In the genomic region with DNA sequence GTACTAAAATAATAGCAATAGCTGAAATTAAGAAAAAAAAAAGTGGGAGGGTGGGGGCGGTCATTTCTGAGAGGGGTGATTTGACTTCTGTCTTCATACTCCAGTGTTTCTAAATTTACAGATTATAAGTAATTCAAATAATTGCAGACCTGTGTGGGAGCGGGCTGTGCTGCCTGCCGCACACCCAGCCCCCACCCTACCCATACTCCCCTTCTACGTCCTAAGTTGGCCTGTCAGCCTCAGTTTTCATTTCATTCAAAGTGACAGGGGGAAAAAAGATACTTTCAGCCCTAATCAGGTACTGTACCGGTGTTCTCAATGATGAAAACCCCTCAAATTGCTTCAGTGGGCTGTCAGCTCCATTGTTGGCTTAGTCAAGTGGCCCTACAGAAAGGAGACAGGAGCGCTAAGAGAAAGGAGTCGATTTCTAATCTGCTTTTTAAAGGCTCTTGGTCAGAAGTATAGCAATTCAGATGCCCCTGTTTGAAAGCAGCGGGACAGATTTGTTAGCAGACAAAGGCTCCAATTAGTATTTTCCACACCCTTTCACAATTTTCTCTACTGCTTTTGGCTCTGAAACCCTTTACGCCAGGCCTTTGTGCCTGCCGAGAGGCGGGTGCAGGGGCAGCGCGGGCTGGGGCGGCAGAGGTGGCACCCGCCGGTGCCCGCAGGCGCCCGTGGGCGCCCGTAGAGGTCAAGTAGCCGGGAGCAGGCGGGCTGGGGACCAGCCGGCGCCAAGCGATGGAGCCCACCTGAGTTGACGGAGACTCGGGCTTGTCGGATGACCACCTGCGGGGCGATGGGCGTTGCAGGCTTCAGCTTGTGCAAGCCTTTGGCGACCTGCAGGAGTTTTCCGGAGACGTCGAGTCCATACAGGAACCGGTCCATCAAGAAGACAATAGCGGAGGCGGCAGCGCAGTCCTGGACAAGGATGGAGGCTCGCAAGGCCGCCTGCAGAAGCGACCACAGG, we compare ENCODE assay signal across 8 mouse cellular contexts.
A peak's percentile ranks its signal among the peaks of the same experiment; 100 is the strongest.
DNase-seq lines count a peak whose midpoint lies in the region; ATAC-seq and TF ChIP-seq lines count a peak whose summit lies in the region.

No protein-coding gene starts in this region.

- no peak overlapping the region for H3K9ac ChIP-seq in intestine, embryonic 14.5 days (ENCODE audit: low read length)
- H3K9ac ChIP-seq in intestine, postnatal 0 days (ENCODE audit: low read depth, low read length) = no peak overlapping the region
- H3K9ac ChIP-seq in forebrain, embryonic 14.5 days (ENCODE audit: low read length) = peak overlapping the region; percentile 64
- peak overlapping the region; percentile 65 for H3K9ac ChIP-seq in midbrain, embryonic 13.5 days (replicated peaks)

- no peak for TF ChIP-seq POLR2A in thymus, adult 2 months (IDR thresholded peaks at IDR 0.05; ENCODE audit: control insufficient read depth, extremely low read depth, insufficient read depth, low read length, poor library complexity)

- no peak for TF ChIP-seq CTCF in intestine, postnatal 0 days (IDR thresholded peaks at IDR 0.05; ENCODE audit: low read depth)
- TF ChIP-seq CTCF in thymus, adult 2 months (IDR thresholded peaks at IDR 0.05; ENCODE audit: borderline replicate concordance, control insufficient read depth, extremely low read depth, insufficient read depth, low read length, poor library complexity) = no peak

- ATAC-seq in intestine, embryonic 14.5 days (replicated peaks; ENCODE audit: low FRiP score, low TSS enrichment, low read depth) = no peak
- no peak for ATAC-seq in intestine, postnatal 0 days
- ATAC-seq in forebrain, embryonic 14.5 days = peak; percentile 87
- ATAC-seq in midbrain, embryonic 13.5 days = peak; percentile 63

- H3K27me3 ChIP-seq in intestine, embryonic 14.5 days (replicated peaks; ENCODE audit: control insufficient read depth, insufficient read depth, low read length) = peaks cover 30% of the 10 kb centered on the region
- H3K27me3 ChIP-seq in intestine, postnatal 0 days (replicated peaks; ENCODE audit: control insufficient read depth, insufficient read depth, low read length) = no peaks in the 10 kb centered on the region; the same call in 1 of the 2 replicates
- H3K27me3 ChIP-seq in forebrain, embryonic 14.5 days (replicated peaks; ENCODE audit: control insufficient read depth, insufficient read depth, low read length) = peaks cover 11% of the 10 kb centered on the region; the same call in 1 of the 2 replicates
- peaks cover 76% of the 10 kb centered on the region for H3K27me3 ChIP-seq in midbrain, embryonic 13.5 days
- no peaks in the 10 kb centered on the region for H3K27me3 ChIP-seq in thymus, adult 2 months (ENCODE audit: control insufficient read depth, insufficient read depth, low read length)

- no peak overlapping the region for H3K4me3 ChIP-seq in intestine, embryonic 14.5 days (ENCODE audit: low read depth, low read length)
- H3K4me3 ChIP-seq in intestine, postnatal 0 days (ENCODE audit: low read depth, low read length) = no peak overlapping the region
- H3K4me3 ChIP-seq in forebrain, embryonic 14.5 days (ENCODE audit: low read depth, low read length) = peak overlapping the region; percentile 26
- H3K4me3 ChIP-seq in midbrain, embryonic 13.5 days (replicated peaks) = peak overlapping the region; percentile 39
- no peak overlapping the region for H3K4me3 ChIP-seq in thymus, adult 2 months (ENCODE audit: control insufficient read depth, insufficient read depth, low read length)

- H3K4me2 ChIP-seq in intestine, embryonic 14.5 days (ENCODE audit: low read length) = peak overlapping the region; percentile 28; the same call in 1 of the 2 replicates
- no peak overlapping the region for H3K4me2 ChIP-seq in intestine, postnatal 0 days (replicated peaks; ENCODE audit: low read depth)
- H3K4me2 ChIP-seq in forebrain, embryonic 14.5 days (ENCODE audit: low read length) = peak overlapping the region; percentile 62
- H3K4me2 ChIP-seq in midbrain, embryonic 13.5 days (replicated peaks) = peak overlapping the region; percentile 71

- H3K27ac ChIP-seq in intestine, embryonic 14.5 days (ENCODE audit: low read depth) = no peak overlapping the region
- H3K27ac ChIP-seq in intestine, postnatal 0 days (ENCODE audit: low read depth, low read length) = no peak overlapping the region
- H3K27ac ChIP-seq in forebrain, embryonic 14.5 days (ENCODE audit: low read depth, low read length) = peak overlapping the region; percentile 90
- H3K27ac ChIP-seq in midbrain, embryonic 13.5 days = peak overlapping the region; percentile 62
- no peak overlapping the region for H3K27ac ChIP-seq in thymus, adult 2 months (ENCODE audit: control insufficient read depth, insufficient read depth, low read length)

- WGBS in intestine, embryonic 14.5 days = 18% methylated on average over 43 of the region's 43 CpGs
- WGBS in intestine, postnatal 0 days = 36% methylated on average over 43 of the region's 43 CpGs
- under 1% methylated on average over 43 of the region's 43 CpGs for WGBS in forebrain, embryonic 14.5 days
- WGBS in midbrain, embryonic 13.5 days = 6% methylated on average over 43 of the region's 43 CpGs
- WGBS in thymus, adult 2 months = 74% methylated on average over 43 of the region's 43 CpGs

- no peaks in the 10 kb centered on the region for H3K36me3 ChIP-seq in intestine, embryonic 14.5 days (ENCODE audit: control insufficient read depth, insufficient read depth, low read length)
- no peaks in the 10 kb centered on the region for H3K36me3 ChIP-seq in intestine, postnatal 0 days (ENCODE audit: control insufficient read depth, insufficient read depth)
- no peaks in the 10 kb centered on the region for H3K36me3 ChIP-seq in forebrain, embryonic 14.5 days (ENCODE audit: control insufficient read depth, insufficient read depth, low read length)
- H3K36me3 ChIP-seq in midbrain, embryonic 13.5 days = no peaks in the 10 kb centered on the region
- H3K36me3 ChIP-seq in thymus, adult 2 months (ENCODE audit: control insufficient read depth, insufficient read depth, low read length) = no peaks in the 10 kb centered on the region

- no peaks in the 10 kb centered on the region for H3K4me1 ChIP-seq in intestine, embryonic 14.5 days (replicated peaks; ENCODE audit: control insufficient read depth, insufficient read depth, low read length)
- no peaks in the 10 kb centered on the region for H3K4me1 ChIP-seq in intestine, postnatal 0 days (replicated peaks; ENCODE audit: control insufficient read depth, insufficient read depth, low read length)
- peaks cover 18% of the 10 kb centered on the region for H3K4me1 ChIP-seq in forebrain, embryonic 14.5 days (ENCODE audit: control insufficient read depth, insufficient read depth, low read length)
- H3K4me1 ChIP-seq in midbrain, embryonic 13.5 days (replicated peaks) = peaks cover 19% of the 10 kb centered on the region
- no peaks in the 10 kb centered on the region for H3K4me1 ChIP-seq in thymus, adult 2 months (replicated peaks; ENCODE audit: control insufficient read depth, insufficient read depth, low read length)

- no peak for DNase-seq in intestine, embryonic 14.5 days (ENCODE audit: low spot score)
- DNase-seq in ZHBTc4 (ENCODE audit: low read depth, low spot score) = peak; percentile 64
- DNase-seq in forebrain, embryonic 14.5 days (ENCODE audit: low spot score) = peak; percentile 89
- DNase-seq in thymus, adult 2 months = no peak
- DNase-seq in frontal cortex, postnatal 14 days (ENCODE audit: low spot score in 2 of 2) = no peak
- no peak for DNase-seq in adrenal gland, postnatal 4 days (ENCODE audit: low spot score in 2 of 2)

- H3K9me3 ChIP-seq in intestine, embryonic 14.5 days (ENCODE audit: control insufficient read depth, low read length) = no peaks in the 10 kb centered on the region
- no peaks in the 10 kb centered on the region for H3K9me3 ChIP-seq in intestine, postnatal 0 days (ENCODE audit: control insufficient read depth)
- H3K9me3 ChIP-seq in forebrain, embryonic 14.5 days (replicated peaks; ENCODE audit: control insufficient read depth, low read length) = no peaks in the 10 kb centered on the region
- 0 out of 2 replicates have a peak, but pooled peaks cover 3% of the 10 kb centered on the region for H3K9me3 ChIP-seq in midbrain, embryonic 13.5 days

Comparison
In these comparisons a context has a peak if more than half of its experiments do, and no peak if none do; other contexts are left out.
1. ATAC-seq: peak in forebrain, embryonic 14.5 days (single experiment) and midbrain, embryonic 13.5 days (single experiment); none in intestine, embryonic 14.5 days (single experiment) and intestine, postnatal 0 days (single experiment).
2. DNase-seq: peak in ZHBTc4 (single experiment) and forebrain, embryonic 14.5 days (single experiment); none in intestine, embryonic 14.5 days (single experiment), thymus, adult 2 months (single experiment), frontal cortex, postnatal 14 days (0 of 2) and adrenal gland, postnatal 4 days (0 of 2).
3. H3K27ac ChIP-seq: peak in forebrain, embryonic 14.5 days (single experiment) and midbrain, embryonic 13.5 days (single experiment); none in intestine, embryonic 14.5 days (single experiment), intestine, postnatal 0 days (single experiment) and thymus, adult 2 months (single experiment).
4. H3K4me3 ChIP-seq: peak in forebrain, embryonic 14.5 days (single experiment) and midbrain, embryonic 13.5 days (single experiment); none in intestine, embryonic 14.5 days (single experiment), intestine, postnatal 0 days (single experiment) and thymus, adult 2 months (single experiment).
5. H3K9ac ChIP-seq: peak in forebrain, embryonic 14.5 days (single experiment) and midbrain, embryonic 13.5 days (single experiment); none in intestine, embryonic 14.5 days (single experiment) and intestine, postnatal 0 days (single experiment).